Mouse (Mus musculus): ENCODE measurements at regions not wholly inside any gene's neighbourhood (a gene's known extent, or its start where the extent isn't known, plus 50 kb on each side); places are given as distances from the start of the nearest gene placed in this dataset.

- DNase-seq (ENCODE audit: extremely low spot score, low spot score), result no peak
These were observed 86.1 kb downstream of the Fam114a2 start for GRCm38 (mm10) chr11:57432299-57432698.

GRCm38 (mm10) chr11:57431886-57432285, 86.5 kb downstream of the Fam114a2 start:
- no peak for DNase-seq (ENCODE audit: extremely low spot score, low spot score)

- DNase-seq (ENCODE audit: extremely low spot score, low spot score), result peak; percentile 24
These were observed 92.2 kb downstream of the Fam114a2 start for GRCm38 (mm10) chr11:57426046-57426805.

GRCm38 (mm10) chr11:57419416-57419815, 99.0 kb downstream of the Fam114a2 start:
- no peak for DNase-seq (ENCODE audit: extremely low spot score, low spot score)

- no peak for DNase-seq (ENCODE audit: extremely low spot score, low spot score)
These were observed 102.4 kb downstream of the Fam114a2 start for GRCm38 (mm10) chr11:57416011-57416410.

- DNase-seq (ENCODE audit: extremely low spot score, low spot score), result no peak
These were observed 103.2 kb downstream of the Fam114a2 start for GRCm38 (mm10) chr11:57415167-57415566.

- no peak for DNase-seq (ENCODE audit: extremely low spot score, low spot score)
These were observed 103.7 kb downstream of the Fam114a2 start for GRCm38 (mm10) chr11:57414697-57415096.

GRCm38 (mm10) chr11:57413271-57413670, 105.1 kb downstream of the Fam114a2 start:
- no peak for DNase-seq (ENCODE audit: extremely low spot score, low spot score)

- DNase-seq (ENCODE audit: extremely low spot score, low spot score), result no peak
These were observed 105.7 kb downstream of the Fam114a2 start for GRCm38 (mm10) chr11:57412766-57413165.

GRCm38 (mm10) chr11:57404172-57404571, 114.2 kb downstream of the Fam114a2 start:
- DNase-seq (ENCODE audit: extremely low spot score, low spot score), result no peak

GRCm38 (mm10) chr11:57401610-57402009, 116.8 kb downstream of the Fam114a2 start:
- no peak for DNase-seq (ENCODE audit: extremely low spot score, low spot score)

- no peak for DNase-seq (ENCODE audit: extremely low spot score, low spot score)
These were observed 119.1 kb downstream of the Fam114a2 start for GRCm38 (mm10) chr11:57399366-57399765.

- no peak for DNase-seq (ENCODE audit: extremely low spot score, low spot score)
These were observed 122.0 kb downstream of the Fam114a2 start for GRCm38 (mm10) chr11:57396429-57396828.

GRCm38 (mm10) chr11:57390826-57391225, 127.6 kb downstream of the Fam114a2 start:
- DNase-seq (ENCODE audit: extremely low spot score, low spot score), result no peak

Measured in neural tube, embryonic 10.5 days (tissue).